Mouse (Mus musculus) stomach, embryonic 16.5 days (tissue): ENCODE measurements around the gene Tepp. TPM values are rescaled to one million over a fixed set of nuclear protein-coding genes. Genes with fewer than 3 reads are reported as not detected.

Experiments used
- ATAC-seq: fragments of 200-750 bp; cut with Nextera tagmentation; 2 replicates; pipeline ENCODE4 v1.8.0; 2017; ENCODE audit warnings: moderate number of reproducible peaks, moderate TSS enrichment; ENCODE audit not compliant: insufficient read depth, low FRiP score
- H3K27ac ChIP-seq: fragments of 300-500 bp; sonication (generic); 2 replicates; pipeline ENCODE4 v1.5.1; 2014; ENCODE audit warnings: low read length
- H3K27me3 ChIP-seq: fragments of 300-500 bp; sonication (generic); 2 replicates; pipeline ENCODE4 v1.6.1; 2014; ENCODE audit warnings: low read length, control low read depth, mixed read lengths; ENCODE audit not compliant: control insufficient read depth, insufficient read depth
- H3K36me3 ChIP-seq: fragments of 300-500 bp; sonication (generic); 2 replicates; pipeline ENCODE4 v1.6.1; 2014; ENCODE audit warnings: low read length; ENCODE audit not compliant: control insufficient read depth, insufficient read depth
- H3K4me1 ChIP-seq: fragments of 300-500 bp; sonication (generic); 2 replicates; pipeline ENCODE4 v1.6.1; 2014; ENCODE audit warnings: low read length, control low read depth, mixed read lengths; ENCODE audit not compliant: control insufficient read depth, insufficient read depth
- H3K4me2 ChIP-seq: fragments of 300-500 bp; sonication (generic); 2 replicates; pipeline ENCODE4 v1.6.1; 2014; ENCODE audit warnings: low read depth, low read length, mixed read lengths
- H3K4me3 ChIP-seq: fragments of 300-500 bp; sonication (generic); replicated peaks from 2 replicates; pipeline ENCODE4 v1.5.1; 2014; ENCODE audit warnings: mild to moderate bottlenecking, low read length
- H3K9ac ChIP-seq: fragments of 300-500 bp; sonication (generic); 2 replicates; pipeline ENCODE4 v1.6.1; 2014; ENCODE audit warnings: low read length
- H3K9me3 ChIP-seq: fragments of 300-500 bp; sonication (generic); replicated peaks from 2 replicates; pipeline ENCODE4 v1.6.1; 2016; ENCODE audit warnings: low read length, control low read depth; ENCODE audit not compliant: control insufficient read depth
- WGBS: fragments of 180-500 bp; shearing (Covaris S2); extraction: QIAGEN DNeasy Blood & Tissue Kit; methylation state at CpG from one replicate; pipeline ENCODE4 v1.1.7; 2014; 5-methylcytosine and 5-hydroxymethylcytosine counted together
- polyA plus RNA-seq: library from polyadenylated mRNA; unstranded; fragments of >200 nt; fragmentation: Nextera tagmentation; extraction: Ambion mirVana; gene quantifications from 2 replicates; pipeline ENCODE4 v1.2.1, GENCODE M21; 2015

Gene Tepp
- polyA plus RNA-seq, 1 experiment from 2014 or later, result not detected

DNA sequence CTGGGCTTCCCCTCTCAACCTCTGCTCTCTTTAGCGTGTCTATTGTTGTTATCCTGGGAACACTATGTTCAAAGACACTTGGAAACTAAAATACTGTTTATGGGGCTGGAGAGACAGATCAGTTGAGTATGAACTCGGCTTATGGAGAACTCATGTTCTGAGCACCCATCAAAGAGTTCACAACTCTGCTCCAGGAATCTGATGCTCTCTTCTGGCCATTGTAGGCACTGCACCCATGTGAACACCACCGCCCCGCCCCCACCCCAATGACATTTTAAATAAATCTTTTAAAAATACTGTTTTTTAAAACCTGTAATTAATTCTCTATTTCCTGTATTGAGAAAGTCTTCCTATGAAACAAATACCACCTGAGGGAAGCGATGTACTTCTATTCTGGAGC is 8.0 kb upstream of the Tepp start:
- H3K4me3 ChIP-seq, result no peak overlapping the region
- WGBS, result 12% methylated on average over 5 of the region's 5 CpGs
- no peaks in the 10 kb centered on the region for H3K9me3 ChIP-seq
- H3K4me2 ChIP-seq, result no peak overlapping the region
- ATAC-seq, result no peak
- H3K27me3 ChIP-seq, result no peaks in the 10 kb centered on the region
- no peaks in the 10 kb centered on the region for H3K4me1 ChIP-seq
- no peak overlapping the region for H3K9ac ChIP-seq
- no peak overlapping the region for H3K27ac ChIP-seq
- no peaks in the 10 kb centered on the region for H3K36me3 ChIP-seq

- WGBS, result 59% methylated on average over 4 of the region's 4 CpGs
Observed at GRCm38 (mm10) chr8:95305526-95305925, 4.8 kb upstream of the Tepp start.

GRCm38 (mm10) chr8:95306431-95306830 is 3.9 kb upstream of the Tepp start, which contains the start of gene Cngb1:
Gene Cngb1, minus strand, starts transcription at chr8:95306585.
- no peak within 1 kb of the TSS for H3K9ac ChIP-seq
- ATAC-seq, result no peak
- 36% methylated on average over 6 of the region's 6 CpGs for WGBS
- H3K4me3 ChIP-seq, result no peak within 1 kb of the TSS
- no peak within 1 kb of the TSS for H3K4me2 ChIP-seq
- H3K36me3 ChIP-seq, result no peaks in the 10 kb centered on the region
- H3K27me3 ChIP-seq, result no peaks in the 10 kb centered on the region
- H3K4me1 ChIP-seq, result no peaks in the 10 kb centered on the region
- H3K9me3 ChIP-seq, result no peaks in the 10 kb centered on the region
- H3K27ac ChIP-seq, result no peak within 1 kb of the TSS

More at GRCm38 (mm10) chr8:95305526-95305925, 4.8 kb upstream of the Tepp start:
- ATAC-seq, result no peak
- Histone ChIP-seq H3K27me3 (no peaks in the 10 kb centered on the region), H3K4me2 (no peak overlapping the region), H3K27ac (no peak overlapping the region), H3K4me1 (no peaks in the 10 kb centered on the region), H3K4me3 (no peak overlapping the region), H3K9me3 (no peaks in the 10 kb centered on the region), H3K9ac (no peak overlapping the region), H3K36me3 (no peaks in the 10 kb centered on the region)

DNA sequence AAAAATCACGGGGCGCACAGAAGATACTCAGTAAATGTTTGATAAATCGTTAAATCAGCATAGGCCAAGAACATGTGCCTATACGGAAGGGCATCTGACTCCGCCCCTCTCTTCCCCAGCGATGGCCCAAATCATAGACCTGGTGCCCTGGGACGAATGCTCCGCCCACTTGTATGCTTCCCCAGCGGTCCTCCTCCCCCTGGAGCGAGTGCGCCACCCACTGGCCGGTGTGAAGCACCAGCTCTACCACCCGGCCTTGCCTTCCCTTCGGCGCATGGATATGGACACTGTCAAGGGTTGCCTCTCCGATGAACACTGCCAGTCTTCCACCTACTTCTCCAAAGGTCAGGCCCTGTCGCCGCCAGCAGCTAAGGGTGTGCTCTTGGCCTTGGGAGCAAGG is 2.5 kb downstream of the Tepp start:
- no peak overlapping the region for H3K4me2 ChIP-seq
- H3K4me3 ChIP-seq, result no peak overlapping the region
- H3K9me3 ChIP-seq, result no peaks in the 10 kb centered on the region
- H3K36me3 ChIP-seq, result no peaks in the 10 kb centered on the region
- no peak for ATAC-seq
- WGBS, result 63% methylated on average over 18 of the region's 18 CpGs
- no peaks in the 10 kb centered on the region for H3K27me3 ChIP-seq
- H3K27ac ChIP-seq, result no peak overlapping the region
- H3K4me1 ChIP-seq, result no peaks in the 10 kb centered on the region
- H3K9ac ChIP-seq, result no peak overlapping the region

DNA sequence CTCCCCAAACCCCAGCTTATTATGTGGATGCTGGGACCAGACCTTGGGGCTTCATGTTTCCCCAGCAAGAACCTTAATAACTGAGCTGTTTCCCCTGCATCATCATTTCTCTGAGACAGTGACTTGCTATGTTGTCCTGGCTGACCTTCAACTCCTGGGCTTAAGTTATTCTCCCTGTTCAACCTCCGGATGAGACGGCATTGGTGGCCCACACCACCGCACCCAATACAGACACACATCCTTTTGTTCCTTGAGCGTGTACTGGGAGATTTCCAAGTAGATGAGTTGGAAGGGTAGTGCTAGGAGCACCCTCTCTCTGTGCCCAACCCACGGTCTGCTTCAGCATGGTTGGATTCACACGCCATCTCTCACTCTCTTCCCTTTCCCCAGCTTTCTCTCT is 3.5 kb downstream of the Tepp start:
- no peak for ATAC-seq
- H3K4me1 ChIP-seq, result no peaks in the 10 kb centered on the region
- no peak overlapping the region for H3K9ac ChIP-seq
- no peak overlapping the region for H3K4me3 ChIP-seq
- no peaks in the 10 kb centered on the region for H3K27me3 ChIP-seq
- no peaks in the 10 kb centered on the region for H3K36me3 ChIP-seq
- H3K27ac ChIP-seq, result no peak overlapping the region
- WGBS, result 86% methylated on average over 6 of the region's 6 CpGs
- H3K9me3 ChIP-seq, result no peaks in the 10 kb centered on the region
- no peak overlapping the region for H3K4me2 ChIP-seq

GRCm38 (mm10) chr8:95314707-95315106 is 4.3 kb downstream of the Tepp start:
- no peaks in the 10 kb centered on the region for H3K27me3 ChIP-seq
- no peak overlapping the region for H3K27ac ChIP-seq
- H3K9ac ChIP-seq, result no peak overlapping the region
- ATAC-seq, result no peak
- 81% methylated on average over 2 of the region's 2 CpGs for WGBS
- no peak overlapping the region for H3K4me3 ChIP-seq
- H3K36me3 ChIP-seq, result no peaks in the 10 kb centered on the region
- no peaks in the 10 kb centered on the region for H3K9me3 ChIP-seq
- H3K4me1 ChIP-seq, result no peaks in the 10 kb centered on the region
- no peak overlapping the region for H3K4me2 ChIP-seq

- Histone ChIP-seq H3K9me3 (no peaks in the 10 kb centered on the region), H3K27ac (no peak overlapping the region), H3K27me3 (no peaks in the 10 kb centered on the region), H3K4me3 (no peak overlapping the region), H3K4me1 (peaks cover 4% of the 10 kb centered on the region; the same call in 1 of the 2 replicates), H3K9ac (no peak overlapping the region), H3K36me3 (no peaks in the 10 kb centered on the region), H3K4me2 (no peak overlapping the region)
- ATAC-seq, result no peak
- 96% methylated on average over 1 of the region's 1 CpGs for WGBS
Observed at GRCm38 (mm10) chr8:95315350-95315749, 5.0 kb downstream of the Tepp start.

GRCm38 (mm10) chr8:95320224-95321139 is 10.1 kb downstream of the Tepp start:
- 2% methylated on average over 41 of the region's 41 CpGs for WGBS
- ATAC-seq, result peak; percentile 82
- Histone ChIP-seq H3K4me1 (peaks cover 10% of the 10 kb centered on the region; the same call in 1 of the 2 replicates), H3K36me3 (no peaks in the 10 kb centered on the region; the same call in 1 of the 2 replicates), H3K9ac (peak overlapping the region; percentile 64), H3K4me3 (peak overlapping the region; percentile 51), H3K9me3 (no peaks in the 10 kb centered on the region), H3K27ac (no peak overlapping the region), H3K27me3 (no peaks in the 10 kb centered on the region), H3K4me2 (peak overlapping the region; percentile 98)

- Histone ChIP-seq H3K4me1 (peaks cover 10% of the 10 kb centered on the region; the same call in 1 of the 2 replicates), H3K27me3 (no peaks in the 10 kb centered on the region), H3K9me3 (no peaks in the 10 kb centered on the region), H3K4me3 (no peak overlapping the region), H3K9ac (no peak overlapping the region), H3K4me2 (no peak overlapping the region), H3K27ac (no peak overlapping the region), H3K36me3 (peaks cover 7% of the 10 kb centered on the region)
- ATAC-seq, result no peak
- 82% methylated on average over 3 of the region's 3 CpGs for WGBS
Observed at GRCm38 (mm10) chr8:95323201-95323600, 12.8 kb downstream of the Tepp start.
